Mouse (Mus musculus): ENCODE measurements around the gene Olfr1055. TPM values are rescaled to one million over a fixed set of nuclear protein-coding genes. Genes with fewer than 3 reads are reported as not detected.
"Not testable (repeated sequence)": the region's sequence is repeated elsewhere in the genome, so short reads cannot be mapped to it uniquely, and the experiment has no call there.

Olfr1055 gene
- polyA plus RNA-seq (2015; fragmentation: Nextera tagmentation; extraction: Ambion mirVana), result not detected in 2 replicates

GRCm38 (mm10) chr2:86350184-86350583 lies at the start of gene Olfr1055:
Gene Olfr1055 (minus strand): TSS chr2:86350284.
- H3K4me1 ChIP-seq, result no peaks in the 10 kb centered on the region
- no peak for ATAC-seq (ENCODE audit: low FRiP score, low read depth)
- no peaks in the 10 kb centered on the region for H3K9me3 ChIP-seq
- H3K4me2 ChIP-seq (replicated peaks), result no peak within 1 kb of the TSS
- 87% methylated on average over 5 of the region's 5 CpGs for WGBS
- H3K4me3 ChIP-seq, result no peak within 1 kb of the TSS
- no peaks in the 10 kb centered on the region for H3K27me3 ChIP-seq
- H3K9ac ChIP-seq, result no peak within 1 kb of the TSS
- no peaks in the 10 kb centered on the region for H3K36me3 ChIP-seq
- no peak within 1 kb of the TSS for H3K27ac ChIP-seq

DNA sequence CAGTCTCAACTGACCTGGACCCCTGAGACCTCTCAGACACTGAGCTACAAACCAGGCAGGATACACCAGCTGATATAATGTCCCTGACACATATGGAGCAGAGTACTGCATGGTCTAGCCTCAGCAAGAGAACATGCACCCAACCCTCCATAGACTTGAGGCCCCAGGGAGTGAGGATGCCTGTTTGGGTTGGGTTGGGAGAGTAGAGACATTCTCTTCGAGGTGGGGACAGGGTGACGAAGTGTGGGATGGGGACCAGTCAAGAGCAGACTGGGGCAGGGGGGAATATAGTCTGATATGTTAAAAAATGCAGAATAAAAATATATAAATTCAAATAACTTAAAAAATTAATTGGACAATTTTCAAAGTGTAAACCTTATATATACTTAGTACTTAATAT lies 45.0 kb upstream of the Olfr1055 start:
- Histone ChIP-seq H3K4me1 (no peaks in the 10 kb centered on the region), H3K27ac (no peak overlapping the region), H3K4me2 (replicated peaks) (no peak overlapping the region), H3K27me3 (no peaks in the 10 kb centered on the region), H3K4me3 (no peak overlapping the region), H3K9me3 (no peaks in the 10 kb centered on the region), H3K9ac (no peak overlapping the region), H3K36me3 (no peaks in the 10 kb centered on the region)
- no peak for ATAC-seq (ENCODE audit: low FRiP score, low read depth)
- WGBS, result 76% methylated on average over 2 of the region's 2 CpGs

DNA sequence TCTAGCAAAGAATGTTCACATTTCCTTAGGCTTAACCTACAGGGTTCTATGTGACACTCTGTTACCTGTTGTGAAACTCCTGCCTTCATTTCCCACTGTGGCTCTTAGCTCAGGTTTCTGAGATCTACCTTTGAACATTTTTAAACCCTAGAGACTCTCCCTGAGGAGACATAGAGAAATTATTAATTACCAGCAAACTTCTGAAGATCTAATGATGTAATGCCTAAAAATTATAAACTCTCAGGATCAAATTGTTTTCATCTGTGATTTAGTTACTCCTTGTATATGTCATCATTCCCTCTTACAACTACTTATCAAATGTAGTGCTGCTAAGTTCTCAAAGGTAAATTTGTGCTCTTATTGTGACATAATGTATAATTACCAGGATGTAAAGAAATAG lies 38.4 kb upstream of the Olfr1055 start, which contains the start of gene Olfr1058:
Gene Olfr1058, minus strand, starts transcription at position 101 of the 400 bp plus-strand sequence.
- not testable (repeated sequence) for ATAC-seq (ENCODE audit: low FRiP score, low read depth); H3K36me3 ChIP-seq; H3K4me1 ChIP-seq; H3K27me3 ChIP-seq; H3K4me3 ChIP-seq; H3K9ac ChIP-seq; H3K4me2 ChIP-seq (replicated peaks); H3K27ac ChIP-seq; H3K9me3 ChIP-seq

DNA sequence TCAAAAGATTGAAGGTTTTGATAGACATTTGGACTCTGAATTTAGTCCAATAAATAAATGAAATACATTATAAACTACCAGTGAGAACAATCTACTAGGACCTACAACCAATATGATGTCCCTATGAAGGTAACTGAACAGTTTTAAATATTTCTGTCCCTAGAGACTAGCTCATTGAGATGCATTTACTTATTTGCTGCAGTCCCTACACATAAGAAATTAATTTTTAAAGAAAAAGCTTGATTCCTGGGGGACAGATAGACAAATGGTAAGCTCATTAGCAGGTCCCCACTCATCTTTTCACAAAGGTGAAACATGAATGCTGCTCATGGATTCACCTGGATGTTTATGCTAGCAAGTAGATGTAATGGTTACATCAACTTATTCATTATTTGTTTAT lies 28.2 kb upstream of the Olfr1055 start, which contains the start of gene Olfr1057:
Gene Olfr1057, minus strand, starts transcription at position 101 of the 400 bp plus-strand sequence.
- Histone ChIP-seq H3K4me2 (replicated peaks) (no peak within 1 kb of the TSS), H3K27ac (no peak within 1 kb of the TSS), H3K9me3 (no peaks in the 10 kb centered on the region), H3K36me3 (no peaks in the 10 kb centered on the region), H3K9ac (no peak within 1 kb of the TSS), H3K4me1 (no peaks in the 10 kb centered on the region), H3K4me3 (no peak within 1 kb of the TSS), H3K27me3 (no peaks in the 10 kb centered on the region)
- no peak for ATAC-seq (ENCODE audit: low FRiP score, low read depth)

GRCm38 (mm10) chr2:86366342-86366741 lies 16.3 kb upstream of the Olfr1055 start:
- H3K36me3 ChIP-seq; H3K4me1 ChIP-seq; H3K27me3 ChIP-seq; H3K4me3 ChIP-seq; H3K9ac ChIP-seq; H3K27ac ChIP-seq; H3K9me3 ChIP-seq; ATAC-seq (ENCODE audit: low FRiP score, low read depth); H3K4me2 ChIP-seq (replicated peaks): not testable (repeated sequence)
- WGBS, result 100% methylated on average over 1 of the region's 6 CpGs

DNA sequence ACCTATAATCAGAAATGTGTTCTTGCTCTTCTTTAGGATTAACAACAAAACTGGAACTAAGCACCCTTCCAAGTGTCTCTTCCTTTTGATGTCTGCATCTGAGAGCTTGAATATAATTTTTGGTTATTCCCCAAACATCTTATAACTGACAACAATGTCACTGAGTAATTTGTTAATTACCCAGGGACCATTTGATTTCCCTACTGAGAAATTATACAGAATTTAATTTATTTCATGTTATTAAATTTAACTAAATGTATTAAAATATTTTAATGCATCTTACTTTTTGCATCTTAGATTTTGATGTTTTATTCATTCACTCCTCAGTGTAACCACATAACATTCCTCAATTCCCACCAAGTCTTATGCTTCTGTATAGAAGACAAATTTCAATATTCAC lies 12.3 kb upstream of the Olfr1055 start, which contains the start of gene Olfr1056:
Gene Olfr1056, minus strand, starts transcription at position 101 of the 400 bp plus-strand sequence.
- ATAC-seq (ENCODE audit: low FRiP score, low read depth), result no peak
- H3K4me2 ChIP-seq (replicated peaks), result no peak within 1 kb of the TSS
- H3K27me3 ChIP-seq, result no peaks in the 10 kb centered on the region
- no peak within 1 kb of the TSS for H3K9ac ChIP-seq
- no peaks in the 10 kb centered on the region for H3K4me1 ChIP-seq
- no peaks in the 10 kb centered on the region for H3K36me3 ChIP-seq
- H3K27ac ChIP-seq, result no peak within 1 kb of the TSS
- no peak within 1 kb of the TSS for H3K4me3 ChIP-seq
- H3K9me3 ChIP-seq, result no peaks in the 10 kb centered on the region

DNA sequence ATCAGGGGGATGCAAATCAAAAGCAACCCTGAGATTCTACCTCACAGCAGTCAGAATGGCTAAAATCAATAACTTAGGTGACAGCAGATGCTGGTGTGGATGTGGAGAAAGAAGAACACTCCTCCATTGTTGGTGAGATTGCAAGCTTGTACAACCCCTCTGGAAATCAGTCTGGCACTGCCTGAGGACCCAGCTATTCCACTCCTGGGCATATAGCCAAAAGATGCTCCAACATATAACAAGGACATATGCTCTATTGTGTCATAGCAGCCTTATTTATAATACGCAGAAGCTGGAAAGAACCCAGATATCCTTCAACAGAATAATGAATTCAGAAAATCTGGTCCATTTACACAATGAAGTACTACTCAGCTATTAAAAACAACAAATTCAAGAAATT lies 1.7 kb upstream of the Olfr1055 start:
- not testable (repeated sequence) for ATAC-seq (ENCODE audit: low FRiP score, low read depth); H3K27me3 ChIP-seq; H3K27ac ChIP-seq; H3K9ac ChIP-seq; H3K9me3 ChIP-seq; H3K36me3 ChIP-seq; H3K4me3 ChIP-seq; H3K4me2 ChIP-seq (replicated peaks); H3K4me1 ChIP-seq
- WGBS, result 93% methylated on average over 1 of the region's 1 CpGs

DNA sequence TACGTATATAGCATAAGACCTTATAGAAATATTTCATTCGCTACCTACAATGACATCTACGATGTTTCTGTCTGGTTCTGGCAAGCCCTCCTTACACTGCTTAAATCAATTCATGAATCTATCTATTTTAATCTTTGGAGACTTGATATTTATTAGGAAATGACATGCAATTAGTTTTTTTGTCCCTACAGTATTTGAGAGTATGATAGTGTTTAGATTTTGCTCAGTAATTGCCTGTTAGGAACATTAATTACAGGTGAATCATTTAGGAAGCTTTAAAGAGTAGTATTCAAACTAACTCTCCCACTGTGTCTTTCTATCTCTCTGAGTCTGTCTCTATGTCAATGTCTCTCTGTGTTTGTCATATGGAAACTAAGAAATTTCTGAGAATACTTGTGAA lies 14.8 kb downstream of the Olfr1055 start, which contains the start of gene Olfr1054:
Gene Olfr1054, minus strand, starts transcription at position 101 of the 400 bp plus-strand sequence.
- no peak within 1 kb of the TSS for H3K4me3 ChIP-seq
- WGBS, result 88% methylated on average over 3 of the region's 3 CpGs
- H3K27me3 ChIP-seq, result no peaks in the 10 kb centered on the region
- H3K4me2 ChIP-seq (replicated peaks), result no peak within 1 kb of the TSS
- H3K9ac ChIP-seq, result no peak within 1 kb of the TSS
- no peaks in the 10 kb centered on the region for H3K36me3 ChIP-seq
- no peaks in the 10 kb centered on the region for H3K9me3 ChIP-seq
- H3K4me1 ChIP-seq, result no peaks in the 10 kb centered on the region
- no peak within 1 kb of the TSS for H3K27ac ChIP-seq
- ATAC-seq (ENCODE audit: low FRiP score, low read depth), result no peak

DNA sequence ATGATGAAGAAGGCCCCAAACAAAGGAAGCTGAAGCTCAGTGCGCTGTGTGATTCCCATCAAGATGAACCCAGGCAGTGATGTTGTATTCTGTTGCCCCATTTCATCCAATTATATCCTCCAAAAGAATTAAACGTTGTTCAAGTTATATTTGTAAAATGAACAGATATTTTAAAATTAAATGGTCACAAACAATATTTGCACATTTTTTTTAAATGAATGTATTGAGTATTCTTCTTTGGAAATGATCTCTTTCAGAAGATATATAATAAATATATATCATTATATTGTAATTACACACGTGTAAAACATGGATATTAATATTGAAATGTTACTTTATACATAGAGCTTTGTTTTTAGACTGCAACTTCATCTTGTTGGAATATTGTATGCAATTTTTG lies 34.9 kb downstream of the Olfr1055 start, which contains the start of gene Olfr1053:
Gene Olfr1053, minus strand, starts transcription at position 101 of the 400 bp plus-strand sequence.
- H3K4me1 ChIP-seq, result no peaks in the 10 kb centered on the region
- no peak for ATAC-seq (ENCODE audit: low FRiP score, low read depth)

More for the DNA sequence above, 34.9 kb downstream of the Olfr1055 start, which contains the start of gene Olfr1053:
- Histone ChIP-seq H3K36me3 (no peaks in the 10 kb centered on the region), H3K27ac (no peak within 1 kb of the TSS), H3K27me3 (no peaks in the 10 kb centered on the region), H3K9me3 (no peaks in the 10 kb centered on the region), H3K4me2 (replicated peaks) (no peak within 1 kb of the TSS), H3K4me3 (no peak within 1 kb of the TSS), H3K9ac (no peak within 1 kb of the TSS)
- WGBS, result 63% methylated on average over 3 of the region's 3 CpGs

Other genes with a start within 250 kb of the Olfr1055 start
- gene Olfr1039, start 214.4 kb downstream of the Olfr1055 start, polyA plus RNA-seq (2015; fragmentation: Nextera tagmentation; extraction: Ambion mirVana), result not detected in 2 replicates
- gene Olfr1040, start 203.6 kb downstream of the Olfr1055 start, polyA plus RNA-seq (2015; fragmentation: Nextera tagmentation; extraction: Ambion mirVana), result not detected in 2 replicates
- gene Olfr1042, start 188.4 kb downstream of the Olfr1055 start, polyA plus RNA-seq (2015; fragmentation: Nextera tagmentation; extraction: Ambion mirVana), result not detected in 2 replicates
- not detected in 2 replicates for gene Olfr1043, start 182.8 kb downstream of the Olfr1055 start, polyA plus RNA-seq (2015; fragmentation: Nextera tagmentation; extraction: Ambion mirVana)
- gene Olfr1044, start 172.5 kb downstream of the Olfr1055 start, polyA plus RNA-seq (2015; fragmentation: Nextera tagmentation; extraction: Ambion mirVana), result not detected in 2 replicates
- not detected in 2 replicates for gene Olfr52, start 164.6 kb downstream of the Olfr1055 start, polyA plus RNA-seq (2015; fragmentation: Nextera tagmentation; extraction: Ambion mirVana)
- gene Olfr1045, start 147.3 kb downstream of the Olfr1055 start, polyA plus RNA-seq (2015; fragmentation: Nextera tagmentation; extraction: Ambion mirVana), result not detected in 2 replicates
- gene Olfr1046, start 131.0 kb downstream of the Olfr1055 start, polyA plus RNA-seq (2015; fragmentation: Nextera tagmentation; extraction: Ambion mirVana), result not detected in 2 replicates
- gene Olfr1047, start 118.9 kb downstream of the Olfr1055 start, polyA plus RNA-seq (2015; fragmentation: Nextera tagmentation; extraction: Ambion mirVana), result not detected in 2 replicates
- gene Olfr1048, start 110.0 kb downstream of the Olfr1055 start, polyA plus RNA-seq (2015; fragmentation: Nextera tagmentation; extraction: Ambion mirVana), result not detected in 2 replicates
- not detected in 2 replicates for gene Olfr1049, start 92.0 kb downstream of the Olfr1055 start, polyA plus RNA-seq (2015; fragmentation: Nextera tagmentation; extraction: Ambion mirVana)
- not detected in 2 replicates for gene Olfr1051, start 71.2 kb downstream of the Olfr1055 start, polyA plus RNA-seq (2015; fragmentation: Nextera tagmentation; extraction: Ambion mirVana)
- not detected in 2 replicates for gene Olfr1052, start 57.8 kb downstream of the Olfr1055 start, polyA plus RNA-seq (2015; fragmentation: Nextera tagmentation; extraction: Ambion mirVana)
- gene Olfr1053, start 35.0 kb downstream of the Olfr1055 start, polyA plus RNA-seq (2015; fragmentation: Nextera tagmentation; extraction: Ambion mirVana), result not detected in 2 replicates
- not detected in 2 replicates for gene Olfr1054, start 14.9 kb downstream of the Olfr1055 start, polyA plus RNA-seq (2015; fragmentation: Nextera tagmentation; extraction: Ambion mirVana)
- gene Olfr1056, start 12.2 kb upstream of the Olfr1055 start, polyA plus RNA-seq (2015; fragmentation: Nextera tagmentation; extraction: Ambion mirVana), result not detected in 2 replicates
- gene Olfr1057, start 28.1 kb upstream of the Olfr1055 start, polyA plus RNA-seq (2015; fragmentation: Nextera tagmentation; extraction: Ambion mirVana), result not detected in 2 replicates
- not detected in 2 replicates for gene Olfr1058, start 38.3 kb upstream of the Olfr1055 start, polyA plus RNA-seq (2015; fragmentation: Nextera tagmentation; extraction: Ambion mirVana)
- not detected in 2 replicates for gene Olfr1061, start 63.8 kb upstream of the Olfr1055 start, polyA plus RNA-seq (2015; fragmentation: Nextera tagmentation; extraction: Ambion mirVana)
- not detected in 2 replicates for gene Olfr1062, start 76.5 kb upstream of the Olfr1055 start, polyA plus RNA-seq (2015; fragmentation: Nextera tagmentation; extraction: Ambion mirVana)
- gene Olfr1065, start 100.3 kb upstream of the Olfr1055 start, polyA plus RNA-seq (2015; fragmentation: Nextera tagmentation; extraction: Ambion mirVana), result not detected in 2 replicates
- not detected in 2 replicates for gene Olfr1066, start 106.0 kb upstream of the Olfr1055 start, polyA plus RNA-seq (2015; fragmentation: Nextera tagmentation; extraction: Ambion mirVana)
- gene Olfr228, start 137.1 kb upstream of the Olfr1055 start, polyA plus RNA-seq (2015; fragmentation: Nextera tagmentation; extraction: Ambion mirVana), result not detected in 2 replicates
- not detected in 2 replicates for gene Olfr1076, start 158.2 kb upstream of the Olfr1055 start, polyA plus RNA-seq (2015; fragmentation: Nextera tagmentation; extraction: Ambion mirVana)
- not detected in 2 replicates for gene Olfr1079, start 192.2 kb upstream of the Olfr1055 start, polyA plus RNA-seq (2015; fragmentation: Nextera tagmentation; extraction: Ambion mirVana)
- gene Olfr1080, start 208.0 kb upstream of the Olfr1055 start, polyA plus RNA-seq (2015; fragmentation: Nextera tagmentation; extraction: Ambion mirVana), result not detected in 2 replicates
- gene Olfr1082, start 248.7 kb upstream of the Olfr1055 start, polyA plus RNA-seq (2015; fragmentation: Nextera tagmentation; extraction: Ambion mirVana), result not detected in 2 replicates